Mouse (Mus musculus) cortical plate, adult 2 months (tissue): ENCODE results near the gene Med12l.

ENCODE experiments used
- CTCF ChIP-seq: fragments of 200-500 bp; IDR thresholded peaks from 2 replicates; pipeline ENCODE4 v1.5.1; 2011; ENCODE audit warnings: mild to moderate bottlenecking, control low read depth, low read length; ENCODE audit not compliant: insufficient read depth; ENCODE audit errors: extremely low read depth
- POLR2A ChIP-seq: fragments of 200-500 bp; IDR thresholded peaks from 2 replicates; pipeline ENCODE4 v1.6.1; 2011; ENCODE audit warnings: mild to moderate bottlenecking, low read length, control low read depth; ENCODE audit not compliant: insufficient read depth; ENCODE audit errors: extremely low read depth

GRCm38 (mm10) chr3:59125022-59125421 is 119.4 kb downstream of the Med12l start:
- TF ChIP-seq POLR2A (no peak), CTCF (no peak)
